Mouse (Mus musculus) CD4-positive, CD25-positive, alpha-beta regulatory T cell, adult 2 months (primary cell): ENCODE measurements around the gene Fanca.
"Not testable (repeated sequence)": the region's sequence is repeated elsewhere in the genome, so short reads cannot be mapped to it uniquely, and the experiment has no call there.

ENCODE experiments used
- DNase-seq: peaks from one replicate; pipeline ENCODE4 v3.0.0-alpha.2; 2012; ENCODE audit warnings: low read depth, low spot score

The Fanca gene

DNA sequence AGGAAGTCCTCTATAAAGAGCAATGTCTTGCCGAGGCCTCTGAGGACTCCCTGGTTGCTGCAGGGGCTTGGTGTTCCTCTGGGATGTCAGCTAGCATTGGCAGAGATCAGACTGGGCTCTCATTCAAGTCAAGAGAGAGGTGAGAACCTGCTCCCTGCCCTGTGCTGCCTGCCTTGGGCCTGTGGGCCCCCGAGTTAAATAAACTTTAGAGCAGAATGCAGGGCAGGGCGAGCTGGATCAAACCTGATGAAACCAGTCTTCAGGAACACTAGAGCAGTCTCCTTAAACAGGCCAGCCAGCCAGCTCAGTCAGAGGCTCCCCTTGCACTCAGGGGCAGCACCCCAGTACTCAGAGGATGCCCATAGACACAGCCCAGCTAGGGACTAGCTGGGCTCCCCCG, 46.5 kb downstream of the Fanca start:
- DNase-seq, result no peak

DNA sequence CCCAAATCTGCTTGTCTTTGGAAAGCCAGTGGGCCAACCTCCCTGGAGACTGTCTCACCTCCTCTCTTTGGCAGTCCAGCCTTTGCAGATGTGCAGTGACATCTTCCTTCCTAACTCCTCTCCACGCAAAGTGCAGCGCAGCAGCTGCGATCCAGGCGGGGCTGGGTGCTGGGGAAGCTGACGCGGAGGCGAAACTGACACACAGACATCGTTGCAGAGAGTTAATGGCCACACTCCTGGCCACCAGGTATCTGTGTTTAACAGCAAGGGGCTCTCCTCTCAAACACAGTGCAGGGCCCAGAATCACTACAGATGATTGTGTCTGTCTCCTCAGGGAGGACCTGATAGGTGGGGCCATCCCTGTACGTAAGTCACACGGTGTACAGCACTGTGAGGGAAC, 47.2 kb downstream of the Fanca start:
- no peak for DNase-seq

DNA sequence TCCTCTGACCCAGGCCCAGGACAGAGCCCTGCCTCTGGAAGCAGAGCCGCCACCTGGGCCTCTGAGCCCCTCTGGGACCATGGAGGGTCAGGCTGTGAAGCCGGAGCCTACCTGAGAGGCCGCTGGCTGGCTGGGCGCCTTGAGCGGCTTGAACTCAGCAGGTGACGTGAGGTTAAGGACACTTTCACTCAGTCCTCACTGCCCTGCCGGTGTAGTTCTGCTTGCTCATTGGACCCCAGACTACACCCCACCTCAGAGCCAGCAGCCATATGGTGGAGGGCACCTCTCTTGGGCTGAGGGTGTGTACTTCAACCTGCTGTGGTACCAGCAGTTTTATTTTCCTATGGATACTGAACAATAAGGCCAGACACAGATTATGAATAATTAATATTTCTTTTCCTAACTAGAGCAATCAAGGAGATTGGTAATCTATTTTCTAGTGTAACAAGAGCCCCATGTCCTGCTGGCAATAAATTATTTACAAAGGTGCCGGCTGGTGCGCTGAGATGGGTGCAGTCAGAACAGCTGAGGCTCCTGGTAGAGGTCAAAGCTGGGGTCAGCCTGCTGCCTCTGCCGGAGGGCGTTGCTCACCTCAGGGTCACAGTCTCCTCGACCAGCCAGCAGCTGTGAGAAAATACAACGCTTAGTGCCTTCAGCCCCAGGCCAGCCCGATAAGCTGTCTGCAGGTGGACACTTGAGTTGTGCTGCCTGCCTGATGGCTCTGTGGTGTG, 50.3 kb downstream of the Fanca start:
- DNase-seq, result no peak

DNA sequence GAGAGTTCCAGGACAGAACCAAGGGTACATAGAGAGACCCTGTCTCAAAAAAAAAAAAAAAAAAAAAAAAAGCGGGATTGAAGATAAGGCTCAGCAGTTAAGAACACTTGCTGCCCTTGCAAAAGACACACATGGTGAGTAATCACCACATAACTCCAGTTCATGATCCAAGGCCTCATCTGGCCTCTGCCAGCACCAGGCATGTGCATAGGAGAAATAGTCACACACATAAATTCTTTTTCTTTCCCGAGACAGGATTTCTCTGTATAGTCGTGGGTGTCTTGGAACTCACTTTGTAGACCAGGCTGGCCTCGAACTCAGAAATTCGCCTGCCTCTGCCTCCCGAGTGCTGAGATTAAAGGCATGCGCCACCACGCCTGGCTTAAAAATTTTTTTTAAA, 60.8 kb downstream of the Fanca start:
- not testable (repeated sequence) for DNase-seq

DNA sequence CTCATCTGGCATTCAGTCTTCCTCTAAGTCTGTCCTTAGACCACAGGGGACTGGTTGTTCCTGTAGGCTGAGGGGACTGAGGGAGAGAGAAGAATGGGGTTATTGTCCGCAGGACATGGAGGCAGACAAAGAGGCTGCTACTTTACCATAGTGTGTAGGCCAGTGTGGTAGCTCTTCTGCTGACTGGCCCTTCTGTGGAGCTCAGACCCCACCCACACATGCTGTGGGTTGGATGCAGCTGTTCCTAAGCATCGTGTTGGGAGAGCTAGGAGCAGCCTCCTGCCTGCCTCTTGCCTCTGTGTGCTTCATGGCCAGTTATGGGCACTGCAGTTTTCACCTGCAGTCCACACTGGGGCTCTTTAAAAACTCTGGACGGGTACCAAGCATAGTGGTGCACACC, 61.3 kb downstream of the Fanca start:
- no peak for DNase-seq

DNA sequence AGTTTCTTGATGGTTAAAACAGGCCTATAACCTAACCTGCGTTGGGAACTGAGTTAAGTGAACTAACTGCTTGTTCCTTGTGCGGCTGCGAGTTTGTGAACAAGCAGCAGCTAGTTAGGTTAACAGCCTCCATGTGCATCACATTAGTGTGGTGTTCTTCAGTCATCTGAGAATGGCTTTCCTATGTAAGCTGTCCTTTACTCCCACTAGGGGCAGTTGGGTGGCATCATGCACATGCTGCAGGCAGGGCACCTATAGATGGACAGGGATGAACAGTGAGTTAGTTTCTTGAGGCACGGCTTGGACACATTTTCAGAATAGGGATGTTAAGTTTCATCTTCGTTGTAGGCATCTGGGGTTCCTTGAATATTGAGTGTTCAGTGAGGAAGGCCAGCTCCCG, 63.2 kb downstream of the Fanca start:
- no peak for DNase-seq

DNA sequence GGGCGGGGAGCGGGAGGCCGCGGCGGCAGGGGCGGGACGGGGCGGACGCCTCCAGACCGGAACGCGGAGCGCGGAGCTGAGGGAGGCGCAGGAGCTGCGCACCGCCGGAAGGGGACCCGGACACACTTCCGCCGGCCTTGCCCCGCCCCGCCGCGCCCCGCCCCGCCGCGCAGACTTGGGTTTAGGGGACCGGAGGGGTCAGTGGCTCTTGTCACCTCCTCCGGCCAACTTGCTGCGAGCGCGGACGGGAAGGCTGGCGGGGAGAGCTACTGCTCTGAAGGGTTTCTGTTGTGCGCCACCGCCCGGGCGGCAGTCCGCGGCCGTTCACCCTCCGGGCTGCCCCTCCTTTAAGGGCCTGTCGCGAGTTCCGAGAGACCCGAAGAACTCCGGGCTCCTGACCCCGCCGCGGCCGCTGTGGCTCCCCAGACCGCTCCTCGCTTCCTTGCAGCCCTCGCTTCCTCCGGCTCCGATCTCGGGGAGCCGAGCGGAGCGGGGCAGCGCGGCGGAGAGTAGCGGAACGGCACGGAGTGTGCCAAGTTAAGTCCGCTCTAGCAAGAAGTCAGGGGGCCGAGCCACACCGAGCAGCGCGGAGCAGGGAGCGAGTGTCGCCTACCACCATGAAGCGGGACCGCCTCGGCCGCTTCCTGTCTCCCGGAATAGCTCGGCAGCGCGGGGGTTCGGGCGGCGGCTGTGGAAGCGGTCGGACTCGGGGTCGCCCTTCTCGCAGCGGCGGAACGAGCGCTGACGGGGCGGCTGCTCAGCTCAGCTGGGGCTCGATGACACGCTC, 64.1 kb downstream of the Fanca start, which contains the start of the genes Zfp276 and Vps9d1:
Gene Zfp276 (plus strand): TSS at position 97 of the 787 bp plus-strand sequence.
Gene Vps9d1 (minus strand): TSS at position 250 of the 787 bp plus-strand sequence.
- peak; percentile 90 for DNase-seq

DNA sequence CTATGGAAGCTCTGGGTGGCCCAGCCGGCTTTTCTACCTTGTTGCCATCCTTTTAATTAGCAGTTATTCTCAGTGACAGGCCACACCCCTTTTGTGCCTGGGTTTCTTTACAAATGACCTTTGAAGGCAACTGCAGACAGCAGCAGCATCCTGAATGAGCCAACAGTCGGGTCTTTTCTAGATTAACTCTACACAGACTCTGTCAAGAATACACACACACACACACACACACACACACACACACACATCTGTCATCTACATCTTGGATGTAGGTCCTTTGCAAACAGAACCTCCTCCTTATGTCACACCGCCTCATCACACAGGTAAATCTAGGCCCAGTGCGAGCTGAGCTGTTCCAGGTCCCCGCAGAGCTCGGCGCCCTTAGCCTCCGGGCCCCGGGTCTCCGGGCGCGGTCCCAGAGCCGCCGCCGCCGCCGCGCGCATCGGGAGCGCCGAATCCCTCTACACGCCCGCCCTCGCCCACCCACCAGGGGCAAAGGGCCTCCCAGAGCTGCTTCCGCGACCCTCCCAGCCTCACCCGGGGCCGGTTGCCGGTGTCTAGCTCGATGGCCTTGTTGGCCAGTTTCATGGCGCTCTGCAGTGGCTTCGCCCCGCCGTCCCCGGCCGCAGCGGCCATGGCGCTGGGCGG, 64.8 kb downstream of the Fanca start:
- DNase-seq, result no peak

DNA sequence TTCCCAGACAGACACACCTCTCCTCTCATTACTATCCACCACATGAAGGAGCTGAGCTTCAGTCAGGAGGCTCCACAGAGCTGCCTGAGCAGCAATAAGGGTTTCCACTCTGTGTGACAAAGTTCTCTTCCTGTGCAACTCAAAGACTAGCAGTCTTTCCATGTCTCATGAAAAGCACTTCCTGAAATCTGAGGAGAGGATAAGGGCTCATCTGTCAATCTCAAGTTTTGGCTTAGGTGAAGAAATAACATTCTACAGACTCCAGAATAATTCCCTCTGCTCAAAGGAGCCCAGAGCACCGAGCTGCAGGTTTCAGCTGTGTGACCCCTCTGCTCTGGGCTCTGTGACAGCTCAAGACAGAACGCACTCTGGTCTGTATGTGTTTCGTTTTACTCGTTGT, 65.5 kb downstream of the Fanca start:
- no peak for DNase-seq

DNA sequence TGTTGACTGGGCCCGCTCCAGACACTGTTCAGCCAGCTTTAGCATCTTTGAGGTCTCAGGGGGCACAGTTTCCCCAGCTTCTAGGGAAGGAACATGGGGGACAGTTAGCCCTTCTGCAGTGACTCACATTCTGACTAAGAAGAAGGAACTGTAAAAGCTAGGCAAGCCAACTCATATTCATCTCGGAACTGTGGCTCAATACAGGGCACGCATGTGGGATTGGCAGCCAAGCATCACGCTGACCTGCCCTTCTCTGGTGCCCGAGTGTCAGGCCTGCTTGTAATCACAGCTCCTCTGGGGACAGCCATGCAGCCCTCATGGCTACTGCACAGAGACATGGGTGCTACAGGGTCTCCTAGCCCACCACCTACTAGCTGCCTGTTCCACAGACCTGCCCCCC, 67.4 kb downstream of the Fanca start:
- DNase-seq, result no peak

DNA sequence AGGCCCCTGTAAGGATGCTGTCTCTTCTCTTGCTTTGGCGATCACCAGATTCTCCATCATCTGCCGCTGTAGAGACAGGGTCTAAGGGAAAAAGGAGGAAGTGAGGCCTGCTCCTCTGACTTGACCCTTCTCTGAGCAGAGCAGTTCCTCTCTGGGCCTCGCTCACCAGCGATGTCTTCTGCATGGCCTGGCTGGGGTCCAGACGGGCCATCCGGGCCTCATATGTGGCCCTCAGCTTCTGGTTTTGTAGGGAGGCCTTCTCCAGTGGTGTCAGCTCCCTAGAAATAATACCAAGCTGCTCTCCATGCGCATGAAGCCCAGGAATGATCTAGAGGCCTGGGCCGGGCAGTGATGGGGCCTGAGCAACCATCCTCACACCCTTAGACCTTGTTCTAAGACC, 69.8 kb downstream of the Fanca start:
- DNase-seq, result no peak

DNA sequence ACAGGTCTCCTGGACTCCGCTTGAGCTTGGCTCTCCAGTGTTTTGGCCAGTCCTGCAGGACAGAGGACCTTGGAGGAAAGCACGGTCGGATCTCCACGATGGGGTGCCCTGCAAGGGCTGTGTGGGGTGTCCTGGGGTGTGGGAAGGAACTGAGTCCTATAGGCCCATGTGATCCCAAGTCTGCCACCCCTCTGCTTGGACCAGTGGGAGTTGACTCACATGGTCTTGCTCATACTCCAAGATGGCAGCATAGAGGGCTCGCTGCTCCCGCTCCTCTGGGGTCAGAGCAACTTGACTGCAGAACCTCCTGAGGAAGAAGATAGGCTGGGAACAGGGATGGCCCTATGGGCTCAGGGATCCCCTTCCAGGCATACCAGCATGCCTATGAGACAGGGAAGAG, 70.6 kb downstream of the Fanca start:
- DNase-seq, result no peak

DNA sequence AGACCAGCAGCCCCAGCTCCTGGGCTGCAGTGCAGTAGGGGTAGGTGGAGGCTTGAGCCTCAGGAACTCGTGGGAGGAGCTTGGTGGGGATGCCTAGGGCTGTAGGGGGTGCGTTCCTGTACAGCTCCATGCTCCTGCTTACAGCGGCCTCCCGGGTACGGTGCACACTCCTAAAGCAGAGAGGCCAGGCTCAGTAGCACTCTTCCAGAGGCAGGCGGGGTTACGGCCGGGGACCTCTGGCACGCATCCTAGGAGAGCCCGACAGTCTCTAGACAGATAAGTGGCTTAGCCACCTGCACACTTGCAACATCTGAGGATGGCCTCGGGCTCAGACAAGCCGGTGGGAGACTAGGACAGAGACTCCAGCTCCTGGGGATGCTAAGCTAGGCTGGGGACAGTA, 72.8 kb downstream of the Fanca start:
- no peak for DNase-seq

DNA sequence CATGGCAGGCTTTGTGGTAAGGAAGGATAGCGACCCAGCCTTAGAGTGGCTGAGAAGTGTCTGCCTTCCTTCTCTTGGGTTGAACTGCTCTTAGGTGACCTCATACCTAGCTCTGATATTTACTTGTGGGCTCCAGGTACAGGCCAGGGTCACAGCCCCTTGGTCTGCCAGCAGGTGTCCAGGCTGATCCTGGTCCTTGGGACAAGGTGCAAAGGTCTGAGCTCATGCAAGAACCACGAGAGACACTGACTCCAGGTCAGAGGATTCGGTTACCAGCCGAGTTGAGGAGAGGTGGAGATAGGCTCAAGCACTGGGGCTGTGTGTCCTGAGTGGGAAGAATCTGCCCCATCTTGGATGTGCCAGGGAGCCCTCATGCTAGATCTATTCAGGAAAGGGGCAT, 74.0 kb downstream of the Fanca start:
- no peak for DNase-seq

DNA sequence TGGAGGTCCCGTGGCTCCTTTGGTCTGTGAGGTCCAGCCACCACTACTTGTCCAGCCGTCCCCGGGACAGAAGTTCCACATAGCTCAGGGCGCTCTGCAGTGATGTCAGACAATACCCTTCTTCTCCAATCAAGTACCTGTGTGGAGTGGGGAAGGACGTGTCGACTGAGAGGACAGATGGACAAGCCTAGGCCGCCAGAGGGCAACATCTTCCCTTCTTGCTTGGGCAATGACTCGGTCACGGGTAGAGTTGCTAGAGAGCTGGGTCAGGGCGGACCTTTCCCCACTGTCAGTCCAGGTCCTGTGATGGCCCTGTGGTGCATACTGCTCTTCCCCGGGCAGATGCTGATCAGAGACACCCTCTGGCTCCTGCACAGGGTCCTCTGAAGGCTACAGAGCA, 75.3 kb downstream of the Fanca start:
- DNase-seq, result no peak

DNA sequence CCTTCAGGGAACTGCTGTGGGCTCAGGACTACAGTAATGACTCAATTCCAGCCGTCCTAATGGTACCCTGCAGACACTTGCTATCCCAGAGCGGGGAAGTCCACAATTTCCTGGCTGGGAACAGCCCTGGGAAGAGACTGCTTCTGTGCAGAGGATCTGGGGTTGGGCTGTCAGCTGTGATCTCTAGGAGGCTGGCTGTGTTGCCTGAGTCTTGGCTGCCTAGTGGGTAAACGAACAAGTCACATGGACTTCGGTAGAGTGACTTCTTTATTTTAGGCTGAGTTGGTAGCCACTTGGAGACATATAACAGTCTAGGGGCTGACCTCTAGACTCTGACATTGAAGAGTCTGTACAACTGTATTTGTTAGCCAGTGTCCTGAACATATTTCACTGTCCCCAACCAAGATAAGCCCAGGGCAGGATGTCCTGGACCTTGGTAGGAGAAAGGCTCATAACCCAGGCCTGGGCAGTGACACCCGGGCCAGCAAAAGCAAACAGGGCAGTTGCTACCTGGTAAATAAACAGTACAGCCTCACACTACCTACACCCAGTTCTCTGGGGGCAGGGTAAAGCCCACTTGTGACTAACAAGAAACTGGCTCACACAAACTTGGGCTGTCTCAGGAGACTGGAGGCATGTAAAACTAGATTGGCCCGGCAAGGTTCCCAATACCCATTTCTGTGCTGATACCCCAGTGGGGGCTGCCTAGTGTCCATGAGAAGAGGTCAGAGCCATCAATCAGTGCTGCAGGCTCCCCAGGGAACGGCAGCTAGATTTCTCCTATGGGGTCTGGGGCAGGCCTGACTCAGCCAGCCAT, 76.1 kb downstream of the Fanca start:
- no peak for DNase-seq

DNA sequence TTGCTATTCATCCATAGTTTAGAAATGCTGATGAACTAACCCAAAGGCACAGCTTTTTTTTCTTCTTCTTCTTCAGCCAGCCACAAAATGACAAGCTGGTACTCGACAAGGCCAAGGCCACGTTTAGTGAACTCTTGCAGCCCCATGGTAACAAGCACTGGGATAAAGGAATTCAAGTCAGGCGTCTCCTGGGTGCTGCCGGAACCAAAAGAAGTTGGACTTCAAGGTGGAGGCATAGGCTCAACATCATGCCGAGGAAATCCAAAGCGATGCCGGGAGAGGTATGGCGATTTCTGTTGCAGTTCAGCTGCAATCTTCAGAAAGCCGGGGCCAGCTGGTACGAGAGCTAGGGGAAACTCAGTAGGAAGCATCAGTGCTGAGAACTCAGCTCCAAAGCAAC, 79.0 kb downstream of the Fanca start:
- no peak for DNase-seq

DNA sequence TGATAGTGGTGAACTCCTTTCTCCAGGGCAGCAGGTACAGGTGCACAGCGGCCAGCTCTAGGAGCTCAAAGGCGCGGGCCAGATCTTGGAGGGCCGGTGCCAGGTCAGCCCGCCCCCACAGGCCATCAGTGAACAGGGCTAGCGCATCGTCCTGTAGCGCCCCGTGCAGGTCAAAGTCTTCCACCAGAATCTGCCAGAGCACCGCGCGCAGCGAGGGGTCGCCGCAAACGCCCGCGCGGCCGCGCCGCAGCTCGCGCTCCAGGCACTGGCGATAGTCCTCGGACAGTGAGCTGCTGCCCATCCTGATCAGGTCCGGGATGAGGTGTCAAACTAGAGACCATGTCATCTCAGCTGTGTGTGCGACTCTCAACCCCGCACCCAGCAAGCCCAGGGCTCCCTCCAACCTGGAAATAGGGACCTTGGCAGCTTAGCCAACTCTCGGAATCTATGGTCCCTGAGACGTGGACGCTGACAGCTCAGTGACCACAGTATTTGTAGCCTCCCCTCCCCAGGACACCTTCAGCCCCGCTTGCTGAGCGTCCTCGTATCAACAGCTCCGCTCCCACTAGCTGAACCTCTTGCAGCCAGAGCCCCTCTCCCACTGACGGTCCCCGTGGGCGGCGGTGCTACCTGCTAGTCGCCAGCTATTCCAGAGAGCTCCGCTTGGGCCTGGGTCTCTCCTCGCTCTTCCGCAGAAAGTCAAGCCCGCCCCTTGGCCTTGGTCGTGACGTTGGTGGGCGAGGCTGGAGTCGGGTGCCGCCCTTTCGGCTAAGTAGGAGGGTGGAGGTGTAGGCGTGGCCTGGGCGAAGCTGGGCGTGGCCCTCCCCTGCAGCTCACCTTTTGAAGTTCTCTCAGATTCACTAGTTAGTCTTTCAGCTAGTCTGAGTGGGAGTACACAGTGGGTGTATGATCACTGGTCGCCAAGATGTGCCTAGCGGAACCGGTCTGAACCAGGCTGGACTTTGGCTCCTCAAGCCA, 82.6 kb downstream of the Fanca start, which contains the start of gene Spata2l:
Gene Spata2l (minus strand): TSS at position 714 of the 978 bp plus-strand sequence.
- peak; percentile 98 for DNase-seq

DNA sequence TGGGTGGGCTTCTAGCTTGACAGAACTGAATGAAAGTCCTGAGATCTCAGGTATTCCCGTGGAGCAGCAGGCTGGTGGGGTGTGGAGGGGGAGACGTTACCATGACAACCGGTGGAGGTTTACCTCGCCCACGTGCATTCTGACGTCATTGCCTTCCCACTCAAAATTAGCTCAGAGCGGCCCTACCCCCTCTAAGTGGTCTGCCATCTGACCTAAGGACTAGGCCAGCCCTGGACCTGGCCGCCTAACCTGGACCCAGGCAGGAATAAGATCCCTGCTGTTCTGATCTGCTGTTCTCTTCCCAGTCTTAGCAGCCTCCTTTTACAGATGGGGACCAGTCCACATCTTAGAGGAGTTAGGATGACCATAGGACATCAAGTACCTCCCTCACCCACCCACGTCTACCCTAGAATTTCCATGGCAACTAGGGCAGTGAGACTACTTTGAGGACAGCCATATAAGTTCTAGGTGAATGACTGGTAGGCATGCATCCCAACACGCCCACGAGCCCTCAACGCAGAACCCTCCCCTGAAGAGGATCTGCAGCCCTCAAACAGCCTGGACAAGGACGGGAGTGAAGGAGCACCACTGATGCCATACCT, 83.4 kb downstream of the Fanca start:
- DNase-seq, result peak; percentile 60

DNA sequence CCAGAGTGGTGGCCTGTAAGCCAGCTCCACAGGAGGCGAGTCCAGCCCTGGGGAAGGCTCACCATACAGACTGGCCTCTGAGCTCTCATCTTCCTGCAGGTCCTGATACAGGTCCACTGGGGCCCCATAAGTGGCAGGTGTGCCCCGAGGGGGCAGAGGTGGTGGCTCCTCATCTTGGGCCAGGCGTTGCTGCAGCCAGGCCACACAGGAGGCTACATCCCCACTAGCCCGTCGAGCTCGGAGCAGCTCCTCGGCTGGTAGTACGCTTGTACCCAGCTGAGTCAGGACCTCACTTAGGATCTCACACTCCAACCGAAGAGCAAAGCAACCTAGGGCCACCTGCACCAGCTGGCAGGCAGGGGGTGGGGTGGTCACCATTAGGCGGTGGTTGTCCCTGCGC, 84.6 kb downstream of the Fanca start:
- DNase-seq, result no peak
